Mouse (Mus musculus) lung, adult 2 months (tissue): ENCODE data around the gene Mast4.

Source experiments
- CTCF ChIP-seq: fragments of 200-500 bp; IDR thresholded peaks from 2 replicates; pipeline ENCODE4 v1.5.1; 2011; ENCODE audit warnings: mild to moderate bottlenecking, low read length, control low read depth; ENCODE audit not compliant: insufficient read depth
- POLR2A ChIP-seq: fragments of 200-500 bp; IDR thresholded peaks from 2 replicates; pipeline ENCODE4 v1.6.1; 2011; ENCODE audit warnings: low read depth, mild to moderate bottlenecking, control low read depth, low read length, borderline replicate concordance; ENCODE audit errors: extremely low read depth

GRCm38 (mm10) chr13:102783531-102784310 lies 550.6 kb downstream of the Mast4 start:
- no peak for TF ChIP-seq CTCF
- TF ChIP-seq POLR2A, result no peak
